Comparison of ENCODE assay signal across 25 mouse cellular contexts in genomic region chr10:128520591-128520990, GRCm38 (mm10).
"Had no signal": no experiment of that assay in that cellular context is flagged by ENCODE, and none has a peak within 500 bp of the region (broad histone marks: within the 10 kb centered on the region; RNA-seq: fewer than 3 reads in every experiment).

No protein-coding gene starts in this region.

- H3K27ac ChIP-seq: heart, embryonic 13.5 days; heart, embryonic 15.5 days; hindbrain, embryonic 13.5 days; hindbrain, embryonic 15.5 days; hindbrain, postnatal 0 days; kidney, embryonic 15.5 days; kidney, postnatal 0 days; limb, embryonic 13.5 days; limb, embryonic 15.5 days; liver, embryonic 12.5 days had no signal

- ATAC-seq: hindbrain, postnatal 0 days; intestine, embryonic 16.5 days; liver, embryonic 12.5 days had no signal

- H3K4me3 ChIP-seq: heart, embryonic 13.5 days; heart, embryonic 15.5 days; hindbrain, embryonic 13.5 days; hindbrain, embryonic 15.5 days; kidney, embryonic 15.5 days; limb, embryonic 13.5 days; limb, embryonic 15.5 days; liver, embryonic 12.5 days had no signal

- H3K9me3 ChIP-seq: heart, embryonic 13.5 days; heart, embryonic 15.5 days; hindbrain, embryonic 13.5 days; hindbrain, embryonic 15.5 days; kidney, embryonic 15.5 days; limb, embryonic 13.5 days; limb, embryonic 15.5 days; liver, embryonic 12.5 days had no signal

- H3K27me3 ChIP-seq: heart, embryonic 15.5 days had no signal

- H3K9ac ChIP-seq: heart, embryonic 13.5 days; heart, embryonic 15.5 days; hindbrain, embryonic 13.5 days; hindbrain, embryonic 15.5 days; kidney, embryonic 15.5 days; limb, embryonic 13.5 days; limb, embryonic 15.5 days; liver, embryonic 12.5 days had no signal

- H3K36me3 ChIP-seq: hindbrain, embryonic 15.5 days had no signal

- H3K4me2 ChIP-seq: heart, embryonic 11.5 days; heart, embryonic 13.5 days; heart, embryonic 15.5 days; hindbrain, embryonic 13.5 days; hindbrain, embryonic 15.5 days; kidney, embryonic 15.5 days; limb, embryonic 13.5 days; limb, embryonic 15.5 days; liver, embryonic 12.5 days had no signal

- DNase-seq: gastrocnemius, postnatal 14 days; gastrocnemius, postnatal 36 days; heart, adult 18-20 months; heart, postnatal 14 days; heart, postnatal 36 days; kidney, adult 11 months; kidney, adult 2 months; kidney, adult 9 months; kidney, postnatal 14 days; kidney, postnatal 36 days; layer of hippocampus, adult 9-11 months; layer of hippocampus, postnatal 36 days; left cerebral cortex, postnatal 4 days had no signal
